Mouse (Mus musculus): ENCODE data around the gene Mrpl58. TPM values are rescaled to one million over a fixed set of nuclear protein-coding genes. Genes with fewer than 3 reads are reported as not detected.

Gene Mrpl58
- total and polyA plus RNA-seq, 3 experiments: 66.8 to 78.5 (median 67.0) TPM

GRCm38 (mm10) chr11:115406858-115407401 lies 3.4 kb downstream of the Mrpl58 start:
- ATAC-seq (ENCODE audit: extremely low read depth, insufficient number of reproducible peaks, low FRiP score, poor library complexity, severe bottlenecking) (no peak), DNase-seq (ENCODE audit: low spot score) (no peak)
- no peaks in the 10 kb centered on the region for H3K9me3 ChIP-seq (replicated peaks)
- H3K27me3 ChIP-seq (ENCODE audit: insufficient read depth, low read length): no peaks in the 10 kb centered on the region
- peaks cover 68% of the 10 kb centered on the region for H3K36me3 ChIP-seq (replicated peaks)
- TF ChIP-seq POLR2AphosphoS5 (IDR thresholded peaks at IDR 0.05; ENCODE audit: insufficient replicate concordance, low read depth, low read length): no peak
- no peak for TF ChIP-seq CTCF (IDR thresholded peaks at IDR 0.05; ENCODE audit: low read depth, low read length)
- TF ChIP-seq GATA2 (IDR thresholded peaks at IDR 0.05; ENCODE audit: borderline replicate concordance, low read depth, low read length): no peak
- no peak for TF ChIP-seq GATA1 (IDR thresholded peaks at IDR 0.05; ENCODE audit: borderline replicate concordance, low read length)
- TF ChIP-seq TAL1 (conservative IDR thresholded peaks at IDR 0.05; ENCODE audit: low read depth, low read length): no peak
- H3K4me1 ChIP-seq (ENCODE audit: insufficient read depth, low read depth, low read length): peaks cover 49% of the 10 kb centered on the region
- H3K4me3 ChIP-seq (ENCODE audit: low read depth, low read length): no peak overlapping the region

GRCm38 (mm10) chr11:115408266-115408920 lies 4.8 kb downstream of the Mrpl58 start:
- Histone ChIP-seq H3K9me3 (replicated peaks) (no peaks in the 10 kb centered on the region), H3K27me3 (ENCODE audit: insufficient read depth, low read length) (no peaks in the 10 kb centered on the region), H3K4me3 (ENCODE audit: low read depth, low read length) (no peak overlapping the region), H3K36me3 (replicated peaks) (peaks cover 68% of the 10 kb centered on the region), H3K4me1 (ENCODE audit: insufficient read depth, low read depth, low read length) (peaks cover 50% of the 10 kb centered on the region)
- DNase-seq (ENCODE audit: low spot score) (no peak), ATAC-seq (ENCODE audit: extremely low read depth, insufficient number of reproducible peaks, low FRiP score, poor library complexity, severe bottlenecking) (no peak)
- TF ChIP-seq TAL1 (conservative IDR thresholded peaks at IDR 0.05; ENCODE audit: low read depth, low read length): no peak
- no peak for TF ChIP-seq CTCF (IDR thresholded peaks at IDR 0.05; ENCODE audit: low read depth, low read length)
- TF ChIP-seq POLR2AphosphoS5 (IDR thresholded peaks at IDR 0.05; ENCODE audit: insufficient replicate concordance, low read depth, low read length): no peak
- TF ChIP-seq GATA1 (IDR thresholded peaks at IDR 0.05; ENCODE audit: borderline replicate concordance, low read length): no peak
- TF ChIP-seq GATA2 (IDR thresholded peaks at IDR 0.05; ENCODE audit: borderline replicate concordance, low read depth, low read length): no peak

DNA sequence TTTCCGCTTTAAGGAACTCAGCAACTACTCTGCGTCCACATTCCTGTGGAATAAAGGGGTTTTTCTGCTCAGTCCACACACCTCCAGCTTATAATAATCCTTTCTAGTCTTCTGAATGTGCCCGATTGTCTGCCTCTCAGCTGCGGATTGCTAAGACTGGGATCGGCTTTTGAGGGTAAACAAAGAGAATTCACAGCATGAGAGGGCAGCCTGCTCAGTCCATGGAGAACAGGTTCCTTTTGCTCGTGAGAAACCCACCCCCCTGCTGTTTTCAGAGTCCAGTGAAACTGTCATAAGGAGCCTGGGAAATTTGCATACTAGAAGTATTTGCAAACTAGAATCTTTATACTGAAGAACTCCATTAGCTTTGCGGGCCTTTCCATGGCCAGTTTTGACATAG lies 6.0 kb downstream of the Mrpl58 start:
- Histone ChIP-seq H3K36me3 (replicated peaks) (peaks cover 71% of the 10 kb centered on the region), H3K27me3 (ENCODE audit: insufficient read depth, low read length) (no peaks in the 10 kb centered on the region), H3K4me1 (ENCODE audit: insufficient read depth, low read depth, low read length) (peaks cover 46% of the 10 kb centered on the region), H3K9me3 (replicated peaks) (no peaks in the 10 kb centered on the region), H3K4me3 (ENCODE audit: low read depth, low read length) (no peak overlapping the region)
- ATAC-seq (ENCODE audit: extremely low read depth, insufficient number of reproducible peaks, low FRiP score, poor library complexity, severe bottlenecking) (no peak), DNase-seq (ENCODE audit: low spot score) (no peak)
- TF ChIP-seq POLR2AphosphoS5 (IDR thresholded peaks at IDR 0.05; ENCODE audit: insufficient replicate concordance, low read depth, low read length) (no peak), TAL1 (conservative IDR thresholded peaks at IDR 0.05; ENCODE audit: low read depth, low read length) (no peak), GATA2 (IDR thresholded peaks at IDR 0.05; ENCODE audit: borderline replicate concordance, low read depth, low read length) (no peak), GATA1 (IDR thresholded peaks at IDR 0.05; ENCODE audit: borderline replicate concordance, low read length) (no peak), CTCF (IDR thresholded peaks at IDR 0.05; ENCODE audit: low read depth, low read length) (no peak)

DNA sequence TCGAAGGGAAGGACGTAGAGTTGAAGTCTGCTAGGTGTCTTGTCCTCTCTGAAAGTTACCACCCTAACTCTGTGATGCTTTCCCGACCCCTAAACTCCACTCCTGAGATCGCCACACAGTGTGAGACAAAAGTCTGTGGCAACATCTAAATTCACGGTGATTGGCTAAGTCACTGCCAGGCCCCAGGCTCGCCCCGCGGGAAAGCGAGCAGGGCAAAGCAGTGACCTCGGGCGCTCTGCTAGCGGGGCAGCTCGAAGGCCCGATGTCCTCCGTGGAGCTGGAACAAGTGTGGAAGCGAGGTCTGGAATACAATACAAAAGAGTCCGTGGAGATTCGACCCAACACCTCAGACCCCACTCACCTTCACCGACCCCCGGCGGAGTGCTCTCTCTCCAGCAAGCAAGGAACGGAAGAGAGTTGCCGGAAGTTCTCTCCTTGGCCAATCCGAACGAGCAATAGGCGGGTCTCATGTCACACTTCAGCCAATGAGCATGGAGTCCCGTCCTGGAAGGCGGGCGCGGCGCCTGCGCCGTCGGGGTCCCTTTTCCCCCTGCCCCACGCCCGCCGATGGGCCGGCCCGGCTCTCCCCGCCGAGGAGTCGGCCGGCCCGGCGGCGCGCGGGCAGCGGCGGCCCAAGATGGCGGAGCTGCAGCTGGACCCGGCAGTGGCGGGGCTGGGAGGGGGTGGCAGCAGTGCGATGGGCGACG lies 16.1 kb downstream of the Mrpl58 start, which contains the start of the genes Atp5h and Kctd2:
Atp5h (minus strand) TSS at position 432 of the 707 bp plus-strand sequence.
Kctd2 (plus strand) TSS at position 598 of the 707 bp plus-strand sequence.
- TF ChIP-seq GATA1 (IDR thresholded peaks at IDR 0.05; ENCODE audit: borderline replicate concordance, low read length) (no peak), CTCF (IDR thresholded peaks at IDR 0.05; ENCODE audit: low read depth, low read length) (no peak)
- peak; percentile 99 for DNase-seq (ENCODE audit: low spot score)

DNA sequence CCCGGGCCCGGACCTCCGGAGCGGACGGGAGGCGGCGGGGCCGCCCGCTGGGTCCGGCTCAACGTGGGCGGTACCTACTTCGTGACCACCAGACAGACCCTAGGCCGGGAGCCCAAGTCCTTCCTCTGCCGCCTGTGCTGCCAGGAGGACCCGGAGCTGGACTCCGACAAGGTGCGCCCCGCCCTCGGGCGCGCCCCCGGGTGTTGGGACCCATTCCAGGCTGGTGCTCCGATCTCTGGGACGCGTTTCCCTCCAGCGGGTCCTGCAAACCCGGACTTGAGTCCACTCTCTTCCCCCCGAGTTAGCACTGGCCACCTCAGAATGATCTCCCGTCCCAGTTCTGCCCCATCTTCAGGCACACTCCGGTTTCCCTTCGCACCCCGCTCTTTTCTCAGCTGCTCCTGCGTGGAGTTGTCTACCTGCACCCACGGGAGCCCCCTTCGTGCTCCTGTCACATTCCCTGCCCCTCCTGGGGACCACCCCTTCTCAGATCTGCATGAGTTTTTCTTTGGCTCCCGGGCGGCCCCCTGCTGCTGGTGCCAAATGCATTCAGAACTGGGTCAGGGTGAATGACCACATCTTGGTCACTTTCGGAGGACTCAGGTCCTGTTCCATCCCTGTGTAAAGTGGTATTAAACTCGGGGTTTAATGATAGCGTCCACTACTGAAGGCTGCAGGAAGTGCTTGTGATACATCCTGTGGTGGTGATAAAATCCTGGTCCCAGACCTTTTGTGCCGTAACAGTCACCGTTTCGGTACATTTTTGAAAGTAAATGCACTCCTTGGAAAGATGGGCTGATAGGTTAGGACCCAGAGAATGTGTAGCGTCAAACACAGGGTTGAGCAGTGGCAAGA lies 17.0 kb downstream of the Mrpl58 start:
- no peaks in the 10 kb centered on the region for H3K9me3 ChIP-seq (replicated peaks)
- DNase-seq (ENCODE audit: low spot score): peak; percentile 61
- no peak for TF ChIP-seq TAL1 (conservative IDR thresholded peaks at IDR 0.05; ENCODE audit: low read depth, low read length)
- TF ChIP-seq POLR2AphosphoS5 (IDR thresholded peaks at IDR 0.05; ENCODE audit: insufficient replicate concordance, low read depth, low read length): no peak
- TF ChIP-seq GATA2 (IDR thresholded peaks at IDR 0.05; ENCODE audit: borderline replicate concordance, low read depth, low read length): no peak
- TF ChIP-seq GATA1 (IDR thresholded peaks at IDR 0.05; ENCODE audit: borderline replicate concordance, low read length): no peak
- no peak for TF ChIP-seq CTCF (IDR thresholded peaks at IDR 0.05; ENCODE audit: low read depth, low read length)
- H3K27me3 ChIP-seq (ENCODE audit: insufficient read depth, low read length): no peaks in the 10 kb centered on the region
- ATAC-seq (ENCODE audit: extremely low read depth, insufficient number of reproducible peaks, low FRiP score, poor library complexity, severe bottlenecking): no peak
- H3K4me1 ChIP-seq (ENCODE audit: insufficient read depth, low read depth, low read length): peaks cover 46% of the 10 kb centered on the region
- peak overlapping the region; percentile 94 for H3K4me3 ChIP-seq (ENCODE audit: low read depth, low read length)
- peaks cover 61% of the 10 kb centered on the region for H3K36me3 ChIP-seq (replicated peaks)

More for the DNA sequence above, 16.1 kb downstream of the Mrpl58 start, which contains the start of the genes Atp5h and Kctd2:
- ATAC-seq (ENCODE audit: extremely low read depth, insufficient number of reproducible peaks, low FRiP score, poor library complexity, severe bottlenecking): peak; percentile 99
- Histone ChIP-seq H3K4me1 (ENCODE audit: insufficient read depth, low read depth, low read length) (peaks cover 53% of the 10 kb centered on the region), H3K36me3 (replicated peaks) (peaks cover 61% of the 10 kb centered on the region), H3K4me3 (ENCODE audit: low read depth, low read length) (peak within 1 kb of the TSS; percentile 94), H3K27me3 (ENCODE audit: insufficient read depth, low read length) (no peaks in the 10 kb centered on the region), H3K9me3 (replicated peaks) (no peaks in the 10 kb centered on the region)
